Comparison of ENCODE assay signal across 22 mouse cellular contexts in the genomic region with DNA sequence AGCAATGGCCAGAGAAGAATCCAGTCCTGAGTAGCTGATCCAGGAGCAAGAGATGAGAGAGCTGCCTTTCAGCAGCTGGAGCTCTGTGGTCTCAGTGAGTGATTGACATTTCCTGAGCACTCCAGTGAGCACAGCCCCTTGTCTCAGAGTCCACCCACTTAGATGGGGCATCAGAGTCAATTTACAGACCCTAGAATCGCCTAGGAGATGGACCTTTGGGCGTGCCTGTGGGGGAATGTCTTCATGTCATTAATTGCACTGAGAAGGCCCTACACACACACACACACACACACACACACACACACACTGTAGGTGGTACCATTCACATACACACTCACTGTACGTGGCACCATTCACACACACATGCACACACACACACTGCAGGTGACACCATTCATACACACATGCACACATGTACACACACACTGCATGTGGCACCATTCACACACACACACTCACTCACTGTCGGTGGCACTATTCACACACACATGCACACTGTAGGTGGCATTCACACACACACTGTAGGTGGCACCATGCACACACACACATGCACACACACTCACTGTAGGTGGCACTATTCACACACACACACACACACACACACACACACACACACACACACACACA. TPM values are rescaled to one million over a fixed set of nuclear protein-coding genes. Genes with fewer than 3 reads are reported as not detected.
DNase-seq lines count a peak whose midpoint lies in the region; ATAC-seq and TF ChIP-seq lines count a peak whose summit lies in the region.
"Had no signal": no experiment of that assay in that cellular context is flagged by ENCODE, and none has a peak within 500 bp of the region (broad histone marks: within the 10 kb centered on the region; RNA-seq: fewer than 3 reads in every experiment).

No protein-coding gene starts in this region.

- H3K36me3 ChIP-seq in forebrain, embryonic 16.5 days (ENCODE audit: control insufficient read depth, insufficient read depth): no peaks in the 10 kb centered on the region
- no peaks in the 10 kb centered on the region for H3K36me3 ChIP-seq in forebrain, embryonic 15.5 days
- H3K36me3 ChIP-seq in kidney, postnatal 0 days (ENCODE audit: insufficient read depth, low read length): no peaks in the 10 kb centered on the region
- no peaks in the 10 kb centered on the region for H3K36me3 ChIP-seq in neural tube, embryonic 11.5 days (ENCODE audit: control insufficient read depth, insufficient read depth, low read length)
- no peaks in the 10 kb centered on the region for H3K36me3 ChIP-seq in neural tube, embryonic 15.5 days
- no peaks in the 10 kb centered on the region for H3K36me3 ChIP-seq in midbrain, embryonic 16.5 days (ENCODE audit: control insufficient read depth, insufficient read depth, low read length)
- H3K36me3 ChIP-seq: heart, embryonic 13.5 days; limb, embryonic 15.5 days; stomach, embryonic 15.5 days had no signal

- 0 out of 2 replicates have a peak, but pooled peaks have one; percentile 23 for ATAC-seq in forebrain, embryonic 16.5 days
- ATAC-seq in forebrain, embryonic 15.5 days (replicated peaks): no peak
- ATAC-seq in kidney, postnatal 0 days (replicated peaks; ENCODE audit: low FRiP score, low read depth): peak; percentile 40; the same call in 1 of the 2 replicates
- ATAC-seq in neural tube, embryonic 11.5 days (ENCODE audit: insufficient read depth, low FRiP score, low TSS enrichment): no peak
- no peak for ATAC-seq in neural tube, embryonic 15.5 days (ENCODE audit: low FRiP score)
- peak; percentile 56 for ATAC-seq in midbrain, embryonic 16.5 days

- DNase-seq in kidney, postnatal 0 days (ENCODE audit: low spot score): no peak
- DNase-seq in kidney, postnatal 4 days: no peak
- peak; percentile 1 for DNase-seq in neural tube, embryonic 11.5 days (ENCODE audit: low spot score)
- no peak for DNase-seq in cerebellum, postnatal 4 days (ENCODE audit: low spot score in 2 of 2)
- DNase-seq: adrenal gland, postnatal 10 days; cerebellum, adult 11-12 months; cerebellum, postnatal 25 days; heart, postnatal 4 days; kidney, adult 11 months; kidney, postnatal 25 days; layer of hippocampus, adult 9-11 months; spleen, adult 18-20 months had no signal

- H3K4me2 ChIP-seq in forebrain, embryonic 16.5 days (ENCODE audit: low read length): no peak overlapping the region
- no peak overlapping the region for H3K4me2 ChIP-seq in forebrain, embryonic 15.5 days (replicated peaks)
- H3K4me2 ChIP-seq in kidney, postnatal 0 days (ENCODE audit: low read length): no peak overlapping the region
- H3K4me2 ChIP-seq in neural tube, embryonic 11.5 days (ENCODE audit: low read depth): no peak overlapping the region
- H3K4me2 ChIP-seq in neural tube, embryonic 15.5 days: no peak overlapping the region
- no peak overlapping the region for H3K4me2 ChIP-seq in midbrain, embryonic 16.5 days (ENCODE audit: low read length)
- H3K4me2 ChIP-seq: heart, embryonic 13.5 days; limb, embryonic 15.5 days; stomach, embryonic 15.5 days had no signal

- no peaks in the 10 kb centered on the region for H3K9me3 ChIP-seq in forebrain, embryonic 16.5 days (ENCODE audit: control insufficient read depth, low read length)
- no peaks in the 10 kb centered on the region for H3K9me3 ChIP-seq in forebrain, embryonic 15.5 days
- no peaks in the 10 kb centered on the region for H3K9me3 ChIP-seq in kidney, postnatal 0 days (replicated peaks; ENCODE audit: low read length)
- no peaks in the 10 kb centered on the region for H3K9me3 ChIP-seq in neural tube, embryonic 11.5 days (ENCODE audit: control insufficient read depth, low read length)
- H3K9me3 ChIP-seq in neural tube, embryonic 15.5 days (replicated peaks): no peaks in the 10 kb centered on the region
- no peaks in the 10 kb centered on the region for H3K9me3 ChIP-seq in midbrain, embryonic 16.5 days (replicated peaks; ENCODE audit: control insufficient read depth, low read length, poor library complexity, severe bottlenecking)
- H3K9me3 ChIP-seq: heart, embryonic 13.5 days; limb, embryonic 15.5 days; stomach, embryonic 15.5 days had no signal

- no peak for TF ChIP-seq CTCF in kidney, postnatal 0 days (IDR thresholded peaks at IDR 0.05; ENCODE audit: low read depth)

- no peaks in the 10 kb centered on the region for H3K27me3 ChIP-seq in forebrain, embryonic 16.5 days (replicated peaks; ENCODE audit: control insufficient read depth, insufficient read depth, low read length)
- H3K27me3 ChIP-seq in forebrain, embryonic 15.5 days: no peaks in the 10 kb centered on the region
- H3K27me3 ChIP-seq in kidney, postnatal 0 days (ENCODE audit: insufficient read depth, low read length): no peaks in the 10 kb centered on the region
- H3K27me3 ChIP-seq in neural tube, embryonic 11.5 days (ENCODE audit: control insufficient read depth, insufficient read depth, low read length): no peaks in the 10 kb centered on the region
- no peaks in the 10 kb centered on the region for H3K27me3 ChIP-seq in neural tube, embryonic 15.5 days (replicated peaks)
- no peaks in the 10 kb centered on the region for H3K27me3 ChIP-seq in midbrain, embryonic 16.5 days (ENCODE audit: control insufficient read depth, insufficient read depth, low read depth, low read length)
- H3K27me3 ChIP-seq: CH12.LX; heart, embryonic 13.5 days; limb, embryonic 15.5 days; stomach, embryonic 15.5 days had no signal

- no peaks in the 10 kb centered on the region for H3K4me1 ChIP-seq in forebrain, embryonic 16.5 days (replicated peaks; ENCODE audit: control insufficient read depth, insufficient read depth, low read length)
- no peaks in the 10 kb centered on the region for H3K4me1 ChIP-seq in forebrain, embryonic 15.5 days
- no peaks in the 10 kb centered on the region for H3K4me1 ChIP-seq in kidney, postnatal 0 days (replicated peaks; ENCODE audit: insufficient read depth, low read length)
- H3K4me1 ChIP-seq in neural tube, embryonic 11.5 days (ENCODE audit: control insufficient read depth, insufficient read depth, low read length): no peaks in the 10 kb centered on the region
- peaks cover 4% of the 10 kb centered on the region; the same call in 1 of the 2 replicates for H3K4me1 ChIP-seq in neural tube, embryonic 15.5 days
- peaks cover 4% of the 10 kb centered on the region; the same call in 1 of the 2 replicates for H3K4me1 ChIP-seq in midbrain, embryonic 16.5 days (ENCODE audit: control insufficient read depth, insufficient read depth, low read length)
- H3K4me1 ChIP-seq: stomach, embryonic 15.5 days had no signal

- H3K4me3 ChIP-seq in forebrain, embryonic 16.5 days (replicated peaks; ENCODE audit: low read length): no peak overlapping the region
- no peak overlapping the region for H3K4me3 ChIP-seq in forebrain, embryonic 15.5 days
- H3K4me3 ChIP-seq in kidney, postnatal 0 days (replicated peaks; ENCODE audit: low read depth, low read length): no peak overlapping the region
- no peak overlapping the region for H3K4me3 ChIP-seq in neural tube, embryonic 11.5 days (ENCODE audit: low read depth, low read length)
- no peak overlapping the region for H3K4me3 ChIP-seq in neural tube, embryonic 15.5 days (replicated peaks)
- H3K4me3 ChIP-seq in midbrain, embryonic 16.5 days (ENCODE audit: low read depth, low read length): no peak overlapping the region
- H3K4me3 ChIP-seq: heart, embryonic 13.5 days; limb, embryonic 15.5 days; stomach, embryonic 15.5 days had no signal

- H3K9ac ChIP-seq in forebrain, embryonic 16.5 days (replicated peaks; ENCODE audit: low read depth, low read length): no peak overlapping the region
- H3K9ac ChIP-seq in forebrain, embryonic 15.5 days (replicated peaks): no peak overlapping the region
- no peak overlapping the region for H3K9ac ChIP-seq in kidney, postnatal 0 days (ENCODE audit: low read depth, low read length)
- H3K9ac ChIP-seq in neural tube, embryonic 11.5 days (ENCODE audit: low read length): no peak overlapping the region
- H3K9ac ChIP-seq in neural tube, embryonic 15.5 days (replicated peaks): no peak overlapping the region
- H3K9ac ChIP-seq in midbrain, embryonic 16.5 days (ENCODE audit: low read depth, low read length): no peak overlapping the region
- H3K9ac ChIP-seq: heart, embryonic 13.5 days; limb, embryonic 15.5 days; stomach, embryonic 15.5 days had no signal

- WGBS in forebrain, embryonic 16.5 days: 76% methylated on average over 4 of the region's 4 CpGs
- 73% methylated on average over 4 of the region's 4 CpGs for WGBS in forebrain, embryonic 15.5 days
- WGBS in kidney, postnatal 0 days: 68% methylated on average over 4 of the region's 4 CpGs
- 79% methylated on average over 4 of the region's 4 CpGs for WGBS in neural tube, embryonic 11.5 days
- WGBS in neural tube, embryonic 15.5 days: 81% methylated on average over 4 of the region's 4 CpGs
- 72% methylated on average over 4 of the region's 4 CpGs for WGBS in midbrain, embryonic 16.5 days

- H3K27ac ChIP-seq in forebrain, embryonic 16.5 days (ENCODE audit: low read length): no peak overlapping the region
- H3K27ac ChIP-seq in forebrain, embryonic 15.5 days (replicated peaks): no peak overlapping the region
- no peak overlapping the region for H3K27ac ChIP-seq in kidney, postnatal 0 days
- no peak overlapping the region for H3K27ac ChIP-seq in neural tube, embryonic 11.5 days (ENCODE audit: low read depth, low read length)
- H3K27ac ChIP-seq in neural tube, embryonic 15.5 days (replicated peaks): no peak overlapping the region
- H3K27ac ChIP-seq in midbrain, embryonic 16.5 days (ENCODE audit: low read length): no peak overlapping the region
- H3K27ac ChIP-seq: heart, embryonic 13.5 days; limb, embryonic 15.5 days; stomach, embryonic 15.5 days had no signal

RNA-seq across cellular contexts. Expression of a gene that starts 20.0 kb away (rescaled TPM):
- polyA plus RNA-seq in forebrain, embryonic 16.5 days (2015; fragmentation: Nextera tagmentation; extraction: Ambion mirVana): 0.11 TPM in 1 of 2 replicates, not detected in the other
- polyA plus RNA-seq in forebrain, embryonic 15.5 days (2015; fragmentation: Nextera tagmentation; extraction: Ambion mirVana): not detected in 2 replicates
- polyA plus RNA-seq in kidney, postnatal 0 days (2015; fragmentation: Nextera tagmentation; extraction: Ambion mirVana): not detected in 2 replicates
- polyA plus RNA-seq in neural tube, embryonic 11.5 days (2014; fragmentation: Nextera tagmentation; extraction: Ambion mirVana): not detected in 2 replicates
- not detected in 2 replicates for polyA plus RNA-seq in neural tube, embryonic 15.5 days (2015; fragmentation: Nextera tagmentation; extraction: Ambion mirVana)
- 0.11 and 0.34 TPM in 2 replicates for polyA plus RNA-seq in midbrain, embryonic 16.5 days (2015; fragmentation: Nextera tagmentation; extraction: Ambion mirVana)
- polyA plus RNA-seq: heart, embryonic 13.5 days; limb, embryonic 15.5 days; lung, embryonic 16.5 days; stomach, embryonic 15.5 days; thymus, postnatal 0 days had no signal

RNA-seq across cellular contexts. Expression of a gene that starts 36.1 kb away (rescaled TPM):
- not detected in 2 replicates for polyA plus RNA-seq in forebrain, embryonic 16.5 days (2015; fragmentation: Nextera tagmentation; extraction: Ambion mirVana)
- polyA plus RNA-seq in forebrain, embryonic 15.5 days (2015; fragmentation: Nextera tagmentation; extraction: Ambion mirVana): 17.2 TPM in 1 of 2 replicates, not detected in the other
- polyA plus RNA-seq in kidney, postnatal 0 days (2015; fragmentation: Nextera tagmentation; extraction: Ambion mirVana): not detected in 2 replicates
- not detected in 2 replicates for polyA plus RNA-seq in neural tube, embryonic 11.5 days (2014; fragmentation: Nextera tagmentation; extraction: Ambion mirVana)
- polyA plus RNA-seq in neural tube, embryonic 15.5 days (2015; fragmentation: Nextera tagmentation; extraction: Ambion mirVana): not detected in 2 replicates
- not detected in 2 replicates for polyA plus RNA-seq in midbrain, embryonic 16.5 days (2015; fragmentation: Nextera tagmentation; extraction: Ambion mirVana)
- polyA plus RNA-seq: heart, embryonic 13.5 days; limb, embryonic 15.5 days; lung, embryonic 16.5 days; stomach, embryonic 15.5 days; thymus, postnatal 0 days had no signal

RNA-seq across cellular contexts. Expression of a gene that starts 36.4 kb away (rescaled TPM):
- polyA plus RNA-seq in forebrain, embryonic 16.5 days (2015; fragmentation: Nextera tagmentation; extraction: Ambion mirVana): 2.4 and 2.5 TPM in 2 replicates
- 1.6 and 2.6 TPM in 2 replicates for polyA plus RNA-seq in forebrain, embryonic 15.5 days (2015; fragmentation: Nextera tagmentation; extraction: Ambion mirVana)
- polyA plus RNA-seq in kidney, postnatal 0 days (2015; fragmentation: Nextera tagmentation; extraction: Ambion mirVana): 0.74 and 0.80 TPM in 2 replicates
- polyA plus RNA-seq in neural tube, embryonic 11.5 days (2014; fragmentation: Nextera tagmentation; extraction: Ambion mirVana): 0.14 and 0.16 TPM in 2 replicates
- polyA plus RNA-seq in neural tube, embryonic 15.5 days (2015; fragmentation: Nextera tagmentation; extraction: Ambion mirVana): 0.84 and 1.3 TPM in 2 replicates
- 0.31 and 0.60 TPM in 2 replicates for polyA plus RNA-seq in midbrain, embryonic 16.5 days (2015; fragmentation: Nextera tagmentation; extraction: Ambion mirVana)

Comparison
In these comparisons a context has a peak if more than half of its experiments do, and no peak if none do; other contexts are left out.
1. ATAC-seq: peak in forebrain, embryonic 16.5 days (single experiment), kidney, postnatal 0 days (single experiment) and midbrain, embryonic 16.5 days (single experiment); none in forebrain, embryonic 15.5 days (single experiment), neural tube, embryonic 11.5 days (single experiment) and neural tube, embryonic 15.5 days (single experiment).